24 mouse cellular contexts compared by ENCODE assay signal in the genomic region with DNA sequence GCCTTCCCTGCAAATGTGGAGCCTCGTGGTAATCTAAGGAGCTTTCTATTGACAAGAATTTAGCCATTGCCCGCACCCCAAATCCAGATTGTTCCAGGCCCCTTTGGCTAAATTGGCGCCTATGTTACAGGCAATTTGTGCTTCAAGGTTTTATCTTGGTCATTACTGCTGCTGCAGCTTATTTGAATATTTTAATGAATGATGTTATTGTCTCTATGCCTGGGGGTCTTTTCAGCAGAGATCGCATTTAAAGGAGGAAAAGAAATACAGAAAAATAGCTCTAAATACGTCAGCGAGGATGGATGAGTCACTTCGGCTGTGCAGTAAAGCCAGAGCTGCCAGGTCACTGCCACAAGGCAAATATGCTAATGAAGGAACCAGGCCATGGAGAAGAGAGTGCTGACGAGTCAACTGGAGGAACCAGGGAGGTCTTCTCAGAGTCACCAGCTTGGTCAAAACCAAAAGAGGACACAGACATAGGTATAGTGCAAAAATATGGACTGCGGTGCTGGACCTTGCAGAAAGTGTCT.
DNase-seq lines count a peak whose midpoint lies in the region; ATAC-seq and TF ChIP-seq lines count a peak whose summit lies in the region.
"Had no signal": no experiment of that assay in that cellular context is flagged by ENCODE, and none has a peak within 500 bp of the region (broad histone marks: within the 10 kb centered on the region; RNA-seq: fewer than 3 reads in every experiment).

No protein-coding gene starts in this region.

- H3K4me1 ChIP-seq in heart, adult 2 months (ENCODE audit: control insufficient read depth, insufficient read depth, low read length): no peaks in the 10 kb centered on the region
- no peaks in the 10 kb centered on the region for H3K4me1 ChIP-seq in midbrain, embryonic 11.5 days (ENCODE audit: control insufficient read depth, insufficient read depth, low read length)
- peaks cover 11% of the 10 kb centered on the region; the same call in 1 of the 2 replicates for H3K4me1 ChIP-seq in midbrain, embryonic 13.5 days (replicated peaks)
- H3K4me1 ChIP-seq: embryonic facial prominence, embryonic 15.5 days; heart, embryonic 13.5 days had no signal

- no peaks in the 10 kb centered on the region for H3K36me3 ChIP-seq in heart, adult 2 months (ENCODE audit: control insufficient read depth, insufficient read depth, low read length)
- H3K36me3 ChIP-seq in midbrain, embryonic 11.5 days (ENCODE audit: control insufficient read depth, insufficient read depth, low read length): no peaks in the 10 kb centered on the region
- no peaks in the 10 kb centered on the region for H3K36me3 ChIP-seq in midbrain, embryonic 13.5 days
- H3K36me3 ChIP-seq: embryonic facial prominence, embryonic 15.5 days; forebrain, embryonic 10.5 days; forebrain, embryonic 15.5 days; G1E; heart, embryonic 13.5 days had no signal

- no peak overlapping the region for H3K4me3 ChIP-seq in heart, adult 2 months
- H3K4me3 ChIP-seq in midbrain, embryonic 11.5 days (ENCODE audit: low read depth, low read length): no peak overlapping the region
- no peak overlapping the region for H3K4me3 ChIP-seq in midbrain, embryonic 13.5 days (replicated peaks)
- H3K4me3 ChIP-seq: embryonic facial prominence, embryonic 15.5 days; erythroblast, embryonic 14.5 days; forebrain, embryonic 10.5 days; forebrain, embryonic 15.5 days; heart, embryonic 13.5 days had no signal

- no peak for TF ChIP-seq EP300 in heart, adult 2 months (IDR thresholded peaks at IDR 0.05; ENCODE audit: insufficient read depth, low read depth, low read length)

- no peaks in the 10 kb centered on the region for H3K79me2 ChIP-seq in heart, adult 2 months (replicated peaks; ENCODE audit: control insufficient read depth, insufficient read depth, low read length)

- no peaks in the 10 kb centered on the region for H3K9me3 ChIP-seq in midbrain, embryonic 11.5 days (ENCODE audit: control insufficient read depth, low read length)
- no peaks in the 10 kb centered on the region for H3K9me3 ChIP-seq in midbrain, embryonic 13.5 days
- H3K9me3 ChIP-seq: embryonic facial prominence, embryonic 15.5 days; forebrain, embryonic 10.5 days; forebrain, embryonic 15.5 days; heart, embryonic 13.5 days had no signal

- no peak overlapping the region for H3K27ac ChIP-seq in heart, adult 2 months
- no peak overlapping the region for H3K27ac ChIP-seq in midbrain, embryonic 11.5 days (ENCODE audit: low read depth, low read length)
- no peak overlapping the region for H3K27ac ChIP-seq in midbrain, embryonic 13.5 days
- H3K27ac ChIP-seq: embryonic facial prominence, embryonic 15.5 days; forebrain, embryonic 10.5 days; forebrain, embryonic 15.5 days; heart, embryonic 13.5 days; hindbrain, postnatal 0 days had no signal

- ATAC-seq in midbrain, embryonic 11.5 days (ENCODE audit: low FRiP score): no peak
- no peak for ATAC-seq in midbrain, embryonic 13.5 days
- ATAC-seq: forebrain, embryonic 15.5 days; hindbrain, postnatal 0 days had no signal

- H3K9ac ChIP-seq in heart, adult 2 months (ENCODE audit: low read depth, low read length): no peak overlapping the region
- H3K9ac ChIP-seq in midbrain, embryonic 11.5 days (ENCODE audit: low read length): no peak overlapping the region
- no peak overlapping the region for H3K9ac ChIP-seq in midbrain, embryonic 13.5 days (replicated peaks)
- H3K9ac ChIP-seq: embryonic facial prominence, embryonic 15.5 days; forebrain, embryonic 15.5 days; heart, embryonic 13.5 days had no signal

- no peaks in the 10 kb centered on the region for H3K27me3 ChIP-seq in heart, adult 2 months (ENCODE audit: control insufficient read depth, insufficient read depth, low read length)
- H3K27me3 ChIP-seq in midbrain, embryonic 11.5 days (ENCODE audit: control insufficient read depth, insufficient read depth, low read length): no peaks in the 10 kb centered on the region
- no peaks in the 10 kb centered on the region for H3K27me3 ChIP-seq in midbrain, embryonic 13.5 days
- H3K27me3 ChIP-seq: embryonic facial prominence, embryonic 15.5 days; forebrain, embryonic 15.5 days had no signal

- no peak for TF ChIP-seq POLR2A in heart, adult 2 months (IDR thresholded peaks at IDR 0.05; ENCODE audit: insufficient read depth, low read depth, low read length)

- peak; percentile 7 to 35 for DNase-seq in adrenal gland, adult (ENCODE audit: inconsistent age in 2 of 2, low spot score in 1 of 2)
- no peak for DNase-seq in adrenal gland, adult 18-20 months (ENCODE audit: low spot score in 2 of 2)
- DNase-seq in heart, adult 11 months: peak; percentile 51
- no peak for DNase-seq in heart, adult 2 months
- peak; percentile 17 for DNase-seq in midbrain, embryonic 11.5 days (ENCODE audit: low spot score, missing footprints)
- peak; percentile 2 for DNase-seq in Muller cell, postnatal 12 days (ENCODE audit: inconsistent ontology term)
- DNase-seq in testis, postnatal 14 days (ENCODE audit: low spot score): no peak
- DNase-seq: adrenal gland, adult 8-10 months; B cell, adult 2 months; cerebellum, adult 11 months; cerebellum, adult 8-10 months; cerebellum, postnatal 14 days; embryo, embryonic 11 days; gastrocnemius, postnatal 14 days; heart, postnatal 36 days; kidney, adult 11 months had no signal

- 67% methylated on average over 9 of the region's 9 CpGs for WGBS in heart, adult 2 months
- WGBS in midbrain, embryonic 11.5 days: 80% methylated on average over 9 of the region's 9 CpGs
- 56% methylated on average over 9 of the region's 9 CpGs for WGBS in midbrain, embryonic 13.5 days

- TF ChIP-seq CTCF in heart, adult 2 months (IDR thresholded peaks at IDR 0.05): no peak

- intact Hi-C loops in heart, adult 2 months (cut with DNase I): no loop called here

- H3K4me2 ChIP-seq in midbrain, embryonic 11.5 days: no peak overlapping the region
- no peak overlapping the region for H3K4me2 ChIP-seq in midbrain, embryonic 13.5 days (replicated peaks)
- H3K4me2 ChIP-seq: embryonic facial prominence, embryonic 15.5 days; forebrain, embryonic 15.5 days; heart, embryonic 13.5 days had no signal

Comparison
In these comparisons a context has a peak if more than half of its experiments do, and no peak if none do; other contexts are left out.
1. DNase-seq: peak in adrenal gland, adult (2 of 2), heart, adult 11 months (single experiment), midbrain, embryonic 11.5 days (single experiment) and Muller cell, postnatal 12 days (single experiment); none in adrenal gland, adult 18-20 months (0 of 2), heart, adult 2 months (0 of 2) and testis, postnatal 14 days (single experiment).